Mouse (Mus musculus): ENCODE data around the gene 5730522E02Rik. TPM values are rescaled to one million over a fixed set of nuclear protein-coding genes. Genes with fewer than 3 reads are reported as not detected.
"Not testable (repeated sequence)": the region's sequence is repeated elsewhere in the genome, so short reads cannot be mapped to it uniquely, and the experiment has no call there.

Gene 5730522E02Rik
- not detected in 3 replicates for total RNA-seq (2017)

- no peak for ATAC-seq (replicated peaks; ENCODE audit: insufficient number of reproducible peaks, low FRiP score, low TSS enrichment, poor library complexity, severe bottlenecking)
These were observed at the start of gene 5730522E02Rik for GRCm38 (mm10) chr11:26210582-26211180. Gene 5730522E02Rik, minus strand, starts transcription at chr11:26210763.

GRCm38 (mm10) chr11:26236540-26236939 lies 26.0 kb upstream of the 5730522E02Rik start:
- no peak for ATAC-seq (replicated peaks; ENCODE audit: insufficient number of reproducible peaks, low FRiP score, low TSS enrichment, poor library complexity, severe bottlenecking)

- no peak for ATAC-seq (replicated peaks; ENCODE audit: insufficient number of reproducible peaks, low FRiP score, low TSS enrichment, poor library complexity, severe bottlenecking)
These were observed 19.3 kb upstream of the 5730522E02Rik start for GRCm38 (mm10) chr11:26229895-26230294.

- not testable (repeated sequence) for ATAC-seq (replicated peaks; ENCODE audit: insufficient number of reproducible peaks, low FRiP score, low TSS enrichment, poor library complexity, severe bottlenecking)
These were observed 3.1 kb upstream of the 5730522E02Rik start for GRCm38 (mm10) chr11:26213643-26214042.

- ATAC-seq (replicated peaks; ENCODE audit: insufficient number of reproducible peaks, low FRiP score, low TSS enrichment, poor library complexity, severe bottlenecking), result no peak; the same call in 1 of the 2 replicates
These were observed 567 bp downstream of the 5730522E02Rik start for GRCm38 (mm10) chr11:26209811-26210581.

- ATAC-seq (replicated peaks; ENCODE audit: insufficient number of reproducible peaks, low FRiP score, low TSS enrichment, poor library complexity, severe bottlenecking), result no peak
These were observed 7.1 kb downstream of the 5730522E02Rik start for GRCm38 (mm10) chr11:26203466-26203865.

- no peak for ATAC-seq (replicated peaks; ENCODE audit: insufficient number of reproducible peaks, low FRiP score, low TSS enrichment, poor library complexity, severe bottlenecking)
These were observed 7.7 kb downstream of the 5730522E02Rik start for GRCm38 (mm10) chr11:26202842-26203241.

GRCm38 (mm10) chr11:26201778-26202097 lies 8.8 kb downstream of the 5730522E02Rik start:
- ATAC-seq (replicated peaks; ENCODE audit: insufficient number of reproducible peaks, low FRiP score, low TSS enrichment, poor library complexity, severe bottlenecking), result no peak

- ATAC-seq (replicated peaks; ENCODE audit: insufficient number of reproducible peaks, low FRiP score, low TSS enrichment, poor library complexity, severe bottlenecking), result peak; percentile 85
These were observed 9.4 kb downstream of the 5730522E02Rik start for GRCm38 (mm10) chr11:26200970-26201777.

GRCm38 (mm10) chr11:26195468-26195867 lies 15.1 kb downstream of the 5730522E02Rik start:
- ATAC-seq (replicated peaks; ENCODE audit: insufficient number of reproducible peaks, low FRiP score, low TSS enrichment, poor library complexity, severe bottlenecking), result no peak

- ATAC-seq (replicated peaks; ENCODE audit: insufficient number of reproducible peaks, low FRiP score, low TSS enrichment, poor library complexity, severe bottlenecking), result no peak
These were observed 23.2 kb downstream of the 5730522E02Rik start for GRCm38 (mm10) chr11:26187231-26187967.

- ATAC-seq (replicated peaks; ENCODE audit: insufficient number of reproducible peaks, low FRiP score, low TSS enrichment, poor library complexity, severe bottlenecking), result no peak
These were observed 40.0 kb downstream of the 5730522E02Rik start for GRCm38 (mm10) chr11:26170572-26170971.

GRCm38 (mm10) chr11:26167609-26167971 lies 43.0 kb downstream of the 5730522E02Rik start:
- no peak for ATAC-seq (replicated peaks; ENCODE audit: insufficient number of reproducible peaks, low FRiP score, low TSS enrichment, poor library complexity, severe bottlenecking)

GRCm38 (mm10) chr11:26166966-26167608 lies 43.5 kb downstream of the 5730522E02Rik start:
- no peak for ATAC-seq (replicated peaks; ENCODE audit: insufficient number of reproducible peaks, low FRiP score, low TSS enrichment, poor library complexity, severe bottlenecking)

GRCm38 (mm10) chr11:26164651-26165259 lies 45.8 kb downstream of the 5730522E02Rik start:
- no peak for ATAC-seq (replicated peaks; ENCODE audit: insufficient number of reproducible peaks, low FRiP score, low TSS enrichment, poor library complexity, severe bottlenecking)

- ATAC-seq (replicated peaks; ENCODE audit: insufficient number of reproducible peaks, low FRiP score, low TSS enrichment, poor library complexity, severe bottlenecking), result no peak
These were observed 49.2 kb downstream of the 5730522E02Rik start for GRCm38 (mm10) chr11:26161354-26161753.

GRCm38 (mm10) chr11:26159033-26159432 lies 51.5 kb downstream of the 5730522E02Rik start:
- ATAC-seq (replicated peaks; ENCODE audit: insufficient number of reproducible peaks, low FRiP score, low TSS enrichment, poor library complexity, severe bottlenecking), result no peak

GRCm38 (mm10) chr11:26140024-26140423 lies 70.5 kb downstream of the 5730522E02Rik start:
- peak; percentile 86 for ATAC-seq (replicated peaks; ENCODE audit: insufficient number of reproducible peaks, low FRiP score, low TSS enrichment, poor library complexity, severe bottlenecking)

Measured in monocyte, adult 5-6 weeks (primary cell).